Mouse (Mus musculus) C2C12 (cell line): ENCODE data around the gene Traf2.
A peak's percentile ranks its signal among the peaks of the same experiment; 100 is the strongest.

Source experiments
- CTCF ChIP-seq: IDR thresholded peaks from one replicate; pipeline ENCODE4 v1.5.1; 2011; ENCODE audit not compliant: control insufficient read depth, insufficient read depth, insufficient read length
- MAX ChIP-seq: IDR thresholded peaks from one replicate; pipeline ENCODE4 v1.6.1; 2011; ENCODE audit warnings: mild to moderate bottlenecking, control low read depth
- USF1 ChIP-seq: IDR thresholded peaks from one replicate; pipeline ENCODE4 v1.6.1; 2011; ENCODE audit warnings: low read depth, mild to moderate bottlenecking, control low read depth, moderate library complexity

GRCm38 (mm10) chr2:25534178-25534865 lies 12.4 kb downstream of the Traf2 start:
- TF ChIP-seq CTCF (no peak), USF1 (peak; percentile 93), MAX (peak; percentile 88)
